Mouse (Mus musculus): ENCODE results near the gene Olfr484. TPM values are rescaled to one million over a fixed set of nuclear protein-coding genes. Genes with fewer than 3 reads are reported as not detected.
"Not testable (repeated sequence)": the region's sequence is repeated elsewhere in the genome, so short reads cannot be mapped to it uniquely, and the experiment has no call there.

The Olfr484 gene
- not detected in 2 replicates for polyA plus RNA-seq (2014; fragmentation: Nextera tagmentation; extraction: Ambion mirVana)

DNA sequence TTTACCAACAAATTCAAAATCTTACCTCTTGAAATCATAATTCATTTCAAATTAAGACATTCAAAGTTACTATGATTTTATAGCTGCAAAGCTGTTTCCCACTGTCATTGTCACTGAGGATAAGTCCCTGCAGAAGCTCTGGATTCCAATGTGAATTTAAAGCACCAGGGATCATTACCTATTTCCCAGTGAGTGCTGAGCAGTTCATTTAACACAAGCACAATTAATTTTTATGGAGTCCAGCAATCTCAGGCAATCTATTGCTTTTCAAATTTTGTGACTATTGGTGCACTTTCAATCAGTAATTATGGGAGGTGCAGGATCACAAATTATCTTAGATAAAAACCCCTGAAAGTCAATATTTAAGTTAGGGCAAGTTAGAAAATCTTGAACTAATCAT, at the start of gene Olfr484:
Olfr484 (minus strand) TSS at position 101 of the 400 bp plus-strand sequence.
- H3K4me1 ChIP-seq (ENCODE audit: control insufficient read depth, insufficient read depth, low read length) = no peaks in the 10 kb centered on the region
- H3K27ac ChIP-seq (ENCODE audit: low read depth, low read length) = no peak within 1 kb of the TSS
- H3K4me3 ChIP-seq (ENCODE audit: low read depth, low read length) = no peak within 1 kb of the TSS
- DNase-seq (ENCODE audit: low spot score) = no peak
- H3K36me3 ChIP-seq (ENCODE audit: control insufficient read depth, insufficient read depth, low read length) = no peaks in the 10 kb centered on the region
- no peak within 1 kb of the TSS for H3K9ac ChIP-seq (ENCODE audit: low read length)
- no peaks in the 10 kb centered on the region for H3K27me3 ChIP-seq (replicated peaks; ENCODE audit: control insufficient read depth, insufficient read depth, low read length)
- no peak within 1 kb of the TSS for H3K4me2 ChIP-seq (ENCODE audit: low read length)
- no peak for ATAC-seq
- H3K9me3 ChIP-seq (replicated peaks; ENCODE audit: control insufficient read depth, low read length) = no peaks in the 10 kb centered on the region

DNA sequence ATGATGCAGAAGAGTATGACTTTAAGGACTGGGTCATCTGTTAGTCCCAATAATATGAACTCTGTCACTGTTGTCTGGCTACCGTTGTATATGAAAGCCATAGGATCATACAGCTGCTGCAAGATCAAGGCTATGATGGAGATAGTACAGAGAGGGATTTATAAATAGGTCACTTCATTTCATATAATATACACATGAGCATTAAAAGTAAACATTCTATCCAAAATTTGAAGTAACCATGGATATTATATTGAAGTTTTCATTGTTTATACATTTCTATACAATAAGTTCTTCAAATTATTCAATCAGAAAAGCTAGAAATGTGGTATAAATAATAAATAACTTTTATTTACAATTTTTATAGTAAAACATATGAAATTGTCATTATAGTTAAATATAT, 45.4 kb upstream of the Olfr484 start, which contains the start of gene Olfr486:
Olfr486 (minus strand) TSS at position 101 of the 400 bp plus-strand sequence.
- H3K27me3 ChIP-seq (replicated peaks; ENCODE audit: control insufficient read depth, insufficient read depth, low read length); ATAC-seq; H3K4me1 ChIP-seq (ENCODE audit: control insufficient read depth, insufficient read depth, low read length); H3K9ac ChIP-seq (ENCODE audit: low read length); DNase-seq (ENCODE audit: low spot score); H3K36me3 ChIP-seq (ENCODE audit: control insufficient read depth, insufficient read depth, low read length); H3K4me3 ChIP-seq (ENCODE audit: low read depth, low read length); H3K4me2 ChIP-seq (ENCODE audit: low read length); H3K27ac ChIP-seq (ENCODE audit: low read depth, low read length); H3K9me3 ChIP-seq (replicated peaks; ENCODE audit: control insufficient read depth, low read length): not testable (repeated sequence)
- WGBS = 95% methylated on average over 1 of the region's 1 CpGs

GRCm38 (mm10) chr7:108159771-108160170, 32.5 kb upstream of the Olfr484 start, which contains the start of gene Olfr485:
Gene Olfr485 (minus strand): TSS chr7:108159871.
- Histone ChIP-seq H3K9ac (ENCODE audit: low read length) (no peak within 1 kb of the TSS), H3K9me3 (replicated peaks; ENCODE audit: control insufficient read depth, low read length) (no peaks in the 10 kb centered on the region), H3K4me2 (ENCODE audit: low read length) (no peak within 1 kb of the TSS), H3K36me3 (ENCODE audit: control insufficient read depth, insufficient read depth, low read length) (no peaks in the 10 kb centered on the region), H3K4me1 (ENCODE audit: control insufficient read depth, insufficient read depth, low read length) (no peaks in the 10 kb centered on the region), H3K27me3 (replicated peaks; ENCODE audit: control insufficient read depth, insufficient read depth, low read length) (no peaks in the 10 kb centered on the region), H3K27ac (ENCODE audit: low read depth, low read length) (no peak within 1 kb of the TSS), H3K4me3 (ENCODE audit: low read depth, low read length) (no peak within 1 kb of the TSS)
- no peak for ATAC-seq
- DNase-seq (ENCODE audit: low spot score) = no peak

- no peaks in the 10 kb centered on the region for H3K9me3 ChIP-seq (replicated peaks; ENCODE audit: control insufficient read depth, low read length)
- H3K4me1 ChIP-seq (ENCODE audit: control insufficient read depth, insufficient read depth, low read length) = no peaks in the 10 kb centered on the region
- no peak for ATAC-seq
- 65% methylated on average over 1 of the region's 1 CpGs for WGBS
- no peak overlapping the region for H3K9ac ChIP-seq (ENCODE audit: low read length)
- H3K27ac ChIP-seq (ENCODE audit: low read depth, low read length) = no peak overlapping the region
- no peak overlapping the region for H3K4me2 ChIP-seq (ENCODE audit: low read length)
- H3K27me3 ChIP-seq (replicated peaks; ENCODE audit: control insufficient read depth, insufficient read depth, low read length) = no peaks in the 10 kb centered on the region
- no peaks in the 10 kb centered on the region for H3K36me3 ChIP-seq (ENCODE audit: control insufficient read depth, insufficient read depth, low read length)
- no peak for DNase-seq (ENCODE audit: low spot score)
- no peak overlapping the region for H3K4me3 ChIP-seq (ENCODE audit: low read depth, low read length)
Observed at GRCm38 (mm10) chr7:108121416-108121815, 5.8 kb downstream of the Olfr484 start.

DNA sequence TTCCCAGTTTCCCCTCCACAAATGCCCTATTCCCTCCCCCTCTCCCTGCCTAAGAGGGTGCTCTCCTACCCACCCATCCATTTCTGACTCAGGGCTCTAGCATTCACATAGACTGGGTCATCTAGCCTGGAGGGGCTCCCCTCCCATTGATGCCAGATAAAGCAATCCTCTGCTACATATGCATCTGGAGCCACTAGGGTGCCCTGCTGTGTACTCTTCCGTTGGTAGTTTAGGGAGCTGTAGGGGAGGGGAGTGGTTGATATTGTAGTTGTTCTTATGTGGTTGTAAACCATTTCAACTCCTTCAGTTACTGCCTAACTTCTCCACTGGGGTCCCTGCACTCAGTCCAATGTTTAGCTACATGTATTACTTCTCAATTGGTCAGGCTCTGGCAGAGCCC, 6.6 kb downstream of the Olfr484 start:
- Histone ChIP-seq H3K9me3 (replicated peaks; ENCODE audit: control insufficient read depth, low read length) (no peaks in the 10 kb centered on the region), H3K36me3 (ENCODE audit: control insufficient read depth, insufficient read depth, low read length) (no peaks in the 10 kb centered on the region), H3K4me1 (ENCODE audit: control insufficient read depth, insufficient read depth, low read length) (no peaks in the 10 kb centered on the region), H3K4me3 (ENCODE audit: low read depth, low read length) (no peak overlapping the region), H3K9ac (ENCODE audit: low read length) (no peak overlapping the region), H3K4me2 (ENCODE audit: low read length) (no peak overlapping the region), H3K27me3 (replicated peaks; ENCODE audit: control insufficient read depth, insufficient read depth, low read length) (no peaks in the 10 kb centered on the region), H3K27ac (ENCODE audit: low read depth, low read length) (no peak overlapping the region)
- ATAC-seq = no peak
- 4% methylated on average over 1 of the region's 1 CpGs for WGBS
- no peak for DNase-seq (ENCODE audit: low spot score)

DNA sequence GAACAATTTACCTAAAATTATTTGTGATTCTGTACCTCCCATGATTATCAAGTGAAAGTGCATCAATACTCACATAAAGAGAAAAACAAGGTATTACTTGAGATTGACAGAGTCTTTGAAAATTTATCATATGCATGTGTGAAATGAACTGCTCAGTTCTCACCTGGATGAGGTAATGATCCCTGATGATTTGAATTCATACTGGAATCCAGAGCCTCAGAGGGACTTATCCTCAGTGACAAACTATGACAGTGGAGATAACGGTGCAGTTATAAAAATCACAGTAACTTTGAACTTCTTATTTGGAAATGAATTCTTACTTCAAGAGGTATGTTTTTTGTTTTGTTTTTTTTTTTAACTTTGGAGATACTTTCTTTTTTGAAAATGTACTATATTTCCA, 26.7 kb downstream of the Olfr484 start, which contains the start of gene Olfr483:
Olfr483 (plus strand) TSS at position 301 of the 400 bp plus-strand sequence.
- Histone ChIP-seq H3K9ac (ENCODE audit: low read length) (no peak within 1 kb of the TSS), H3K36me3 (ENCODE audit: control insufficient read depth, insufficient read depth, low read length) (no peaks in the 10 kb centered on the region), H3K4me3 (ENCODE audit: low read depth, low read length) (no peak within 1 kb of the TSS), H3K9me3 (replicated peaks; ENCODE audit: control insufficient read depth, low read length) (no peaks in the 10 kb centered on the region), H3K27me3 (replicated peaks; ENCODE audit: control insufficient read depth, insufficient read depth, low read length) (no peaks in the 10 kb centered on the region), H3K27ac (ENCODE audit: low read depth, low read length) (no peak within 1 kb of the TSS), H3K4me1 (ENCODE audit: control insufficient read depth, insufficient read depth, low read length) (no peaks in the 10 kb centered on the region), H3K4me2 (ENCODE audit: low read length) (no peak within 1 kb of the TSS)
- ATAC-seq (no peak), DNase-seq (ENCODE audit: low spot score) (no peak)
- WGBS = 92% methylated on average over 1 of the region's 1 CpGs

DNA sequence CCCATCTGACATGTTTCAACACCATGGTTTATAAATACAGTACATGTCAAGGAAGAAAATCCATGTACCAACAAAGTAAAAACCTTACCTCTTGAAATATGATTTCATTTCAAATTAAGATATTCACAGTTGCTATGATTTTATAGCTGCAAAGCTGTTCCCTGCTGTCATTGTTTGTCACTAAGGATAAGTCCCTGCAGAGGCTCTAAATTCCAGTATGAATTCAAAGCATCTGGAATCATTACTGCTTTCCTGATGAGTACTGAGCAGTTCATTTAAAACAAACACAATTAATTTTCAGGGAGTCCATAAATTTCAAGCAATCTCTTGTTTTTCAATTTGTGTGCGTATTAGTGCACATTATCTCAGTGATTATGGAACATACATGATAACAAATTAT, 29.8 kb downstream of the Olfr484 start, which contains the start of gene Olfr482:
Olfr482 (minus strand) TSS at position 101 of the 400 bp plus-strand sequence.
- H3K27me3 ChIP-seq (replicated peaks; ENCODE audit: control insufficient read depth, insufficient read depth, low read length) = no peaks in the 10 kb centered on the region
- no peak for ATAC-seq
- no peak within 1 kb of the TSS for H3K4me2 ChIP-seq (ENCODE audit: low read length)

DNA sequence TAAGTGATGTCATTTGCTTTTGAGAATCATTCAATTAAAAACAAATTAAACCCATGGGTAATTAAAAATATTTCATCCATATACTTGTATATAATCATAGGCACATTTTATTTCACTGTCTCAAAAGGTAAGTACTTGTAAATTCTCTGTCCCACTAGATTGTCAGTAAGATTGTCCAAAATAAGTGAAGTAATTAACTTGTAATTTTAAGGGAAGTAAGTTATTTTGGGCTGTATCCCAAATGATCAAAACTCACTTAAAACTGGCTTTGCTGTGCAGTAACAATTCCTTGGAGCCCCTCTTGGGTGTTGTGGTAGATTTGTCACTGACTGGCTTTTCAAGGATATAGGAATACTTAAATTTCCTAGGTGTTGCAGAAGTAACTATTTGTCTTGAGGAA, 47.7 kb downstream of the Olfr484 start, which contains the start of gene Olfr481:
Olfr481 (plus strand) TSS at position 301 of the 400 bp plus-strand sequence.
- H3K9ac ChIP-seq (ENCODE audit: low read length) = no peak within 1 kb of the TSS
- H3K9me3 ChIP-seq (replicated peaks; ENCODE audit: control insufficient read depth, low read length) = no peaks in the 10 kb centered on the region
- no peak for ATAC-seq
- H3K4me3 ChIP-seq (ENCODE audit: low read depth, low read length) = no peak within 1 kb of the TSS
- no peak within 1 kb of the TSS for H3K4me2 ChIP-seq (ENCODE audit: low read length)
- no peaks in the 10 kb centered on the region for H3K36me3 ChIP-seq (ENCODE audit: control insufficient read depth, insufficient read depth, low read length)
- H3K27ac ChIP-seq (ENCODE audit: low read depth, low read length) = no peak within 1 kb of the TSS
- H3K4me1 ChIP-seq (ENCODE audit: control insufficient read depth, insufficient read depth, low read length) = no peaks in the 10 kb centered on the region
- no peaks in the 10 kb centered on the region for H3K27me3 ChIP-seq (replicated peaks; ENCODE audit: control insufficient read depth, insufficient read depth, low read length)
- no peak for DNase-seq (ENCODE audit: low spot score)

More for the DNA sequence above, 29.8 kb downstream of the Olfr484 start, which contains the start of gene Olfr482:
- Histone ChIP-seq H3K4me3 (ENCODE audit: low read depth, low read length) (no peak within 1 kb of the TSS), H3K9me3 (replicated peaks; ENCODE audit: control insufficient read depth, low read length) (no peaks in the 10 kb centered on the region), H3K4me1 (ENCODE audit: control insufficient read depth, insufficient read depth, low read length) (no peaks in the 10 kb centered on the region), H3K36me3 (ENCODE audit: control insufficient read depth, insufficient read depth, low read length) (no peaks in the 10 kb centered on the region), H3K27ac (ENCODE audit: low read depth, low read length) (no peak within 1 kb of the TSS), H3K9ac (ENCODE audit: low read length) (no peak within 1 kb of the TSS)
- DNase-seq (ENCODE audit: low spot score) = no peak
- WGBS = 84% methylated on average over 1 of the region's 1 CpGs

Data from forebrain, embryonic 14.5 days (tissue).